In the genomic region with DNA sequence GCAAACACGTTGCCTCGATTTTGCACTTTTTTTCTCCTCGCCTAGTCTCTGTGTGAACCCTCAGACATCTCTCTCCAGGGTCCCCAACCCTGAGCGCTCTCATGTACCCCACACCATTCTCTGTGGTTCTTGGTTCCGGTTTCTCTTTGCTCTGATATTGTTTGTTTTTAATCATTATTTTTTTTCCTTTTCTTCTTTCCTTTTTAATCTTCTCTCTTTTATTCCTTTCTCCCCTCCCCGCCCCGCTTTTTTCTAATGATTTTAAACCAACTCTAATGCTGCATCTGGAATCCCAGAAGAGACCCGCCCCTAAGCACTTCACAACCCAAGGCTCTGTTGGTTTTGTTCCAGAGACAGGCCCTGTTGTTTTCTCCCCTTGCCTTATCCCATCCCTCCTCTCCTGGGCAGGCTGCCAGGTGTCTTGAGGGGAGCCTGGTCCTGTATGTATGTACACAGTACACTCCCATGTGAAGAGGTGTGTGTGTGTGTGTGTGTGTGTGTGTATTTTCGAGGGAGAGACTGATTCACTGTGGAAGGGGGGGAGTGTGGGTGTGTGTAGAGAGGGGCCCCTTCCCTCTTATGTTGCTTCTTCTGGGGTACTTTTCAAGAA, we compare ENCODE assay signal across 8 mouse cellular contexts.
DNase-seq lines count a peak whose midpoint lies in the region; ATAC-seq lines count a peak whose summit lies in the region.

No protein-coding gene starts in this region.

- 58% methylated on average over 9 of the region's 9 CpGs for WGBS in neural tube, embryonic 11.5 days
- WGBS in midbrain, embryonic 11.5 days: 43% methylated on average over 9 of the region's 9 CpGs

- peak overlapping the region; percentile 6 for H3K4me2 ChIP-seq in neural tube, embryonic 11.5 days (ENCODE audit: low read depth)
- peak overlapping the region; percentile 48 for H3K4me2 ChIP-seq in midbrain, embryonic 11.5 days

- peaks cover 3% of the 10 kb centered on the region; the same call in 1 of the 2 replicates for H3K4me1 ChIP-seq in neural tube, embryonic 11.5 days (ENCODE audit: control insufficient read depth, insufficient read depth, low read length)
- peaks cover 9% of the 10 kb centered on the region for H3K4me1 ChIP-seq in midbrain, embryonic 11.5 days (ENCODE audit: control insufficient read depth, insufficient read depth, low read length)

- ATAC-seq in neural tube, embryonic 11.5 days (ENCODE audit: insufficient read depth, low FRiP score, low TSS enrichment): peak; percentile 25; the same call in 1 of the 2 replicates
- ATAC-seq in midbrain, embryonic 11.5 days (ENCODE audit: low FRiP score): peak; percentile 64

- no peaks in the 10 kb centered on the region for H3K9me3 ChIP-seq in neural tube, embryonic 11.5 days (ENCODE audit: control insufficient read depth, low read length)
- no peaks in the 10 kb centered on the region for H3K9me3 ChIP-seq in midbrain, embryonic 11.5 days (ENCODE audit: control insufficient read depth, low read length)

- H3K27ac ChIP-seq in neural tube, embryonic 11.5 days (ENCODE audit: low read depth, low read length): no peak overlapping the region
- no peak overlapping the region for H3K27ac ChIP-seq in midbrain, embryonic 11.5 days (ENCODE audit: low read depth, low read length)

- no peak overlapping the region for H3K9ac ChIP-seq in neural tube, embryonic 11.5 days (ENCODE audit: low read length)
- peak overlapping the region; percentile 54; the same call in 1 of the 2 replicates for H3K9ac ChIP-seq in midbrain, embryonic 11.5 days (ENCODE audit: low read length)

- peak; percentile 39 for DNase-seq in adrenal gland, postnatal 25 days
- no peak for DNase-seq in adrenal gland, adult (ENCODE audit: inconsistent age in 2 of 2, low spot score in 1 of 2)
- no peak for DNase-seq in neural tube, embryonic 11.5 days (ENCODE audit: low spot score)
- no peak for DNase-seq in neural tube, embryonic 10.5 days (ENCODE audit: extremely low spot score, low spot score)
- DNase-seq in induced T-regulatory cell, adult 2 months (ENCODE audit: low read depth): peak; percentile 16
- no peak for DNase-seq in midbrain, embryonic 11.5 days (ENCODE audit: low spot score, missing footprints)
- DNase-seq in spleen, postnatal 14 days (ENCODE audit: low spot score in 2 of 2): no peak
- DNase-seq in natural killer cell, adult 2 months (ENCODE audit: low spot score in 2 of 2): no peak

- H3K4me3 ChIP-seq in neural tube, embryonic 11.5 days (ENCODE audit: low read depth, low read length): no peak overlapping the region
- H3K4me3 ChIP-seq in midbrain, embryonic 11.5 days (ENCODE audit: low read depth, low read length): peak overlapping the region; percentile 28

- no peaks in the 10 kb centered on the region for H3K27me3 ChIP-seq in neural tube, embryonic 11.5 days (ENCODE audit: control insufficient read depth, insufficient read depth, low read length)
- H3K27me3 ChIP-seq in midbrain, embryonic 11.5 days (ENCODE audit: control insufficient read depth, insufficient read depth, low read length): no peaks in the 10 kb centered on the region

- no peaks in the 10 kb centered on the region for H3K36me3 ChIP-seq in neural tube, embryonic 11.5 days (ENCODE audit: control insufficient read depth, insufficient read depth, low read length)
- H3K36me3 ChIP-seq in midbrain, embryonic 11.5 days (ENCODE audit: control insufficient read depth, insufficient read depth, low read length): no peaks in the 10 kb centered on the region

Comparison
In these comparisons a context has a peak if more than half of its experiments do, and no peak if none do; other contexts are left out.
1. DNase-seq: peak in adrenal gland, postnatal 25 days (single experiment) and induced T-regulatory cell, adult 2 months (single experiment); none in adrenal gland, adult (0 of 2), neural tube, embryonic 11.5 days (single experiment), neural tube, embryonic 10.5 days (single experiment), midbrain, embryonic 11.5 days (single experiment), spleen, postnatal 14 days (0 of 2) and natural killer cell, adult 2 months (0 of 2).